Mouse (Mus musculus) bone marrow, adult 2 months (tissue): ENCODE measurements around the gene Adh6a. TPM values are rescaled to one million over a fixed set of nuclear protein-coding genes. Genes with fewer than 3 reads are reported as not detected.

Experiments
- H3K27ac ChIP-seq: fragments of 200-500 bp; 2 replicates; pipeline ENCODE4 v1.5.1; 2012; ENCODE audit warnings: low read depth, mild to moderate bottlenecking, control low read depth, inconsistent platforms, low read length; ENCODE audit not compliant: control insufficient read depth, poor library complexity, insufficient read depth
- H3K4me1 ChIP-seq: fragments of 200-500 bp; 2 replicates; pipeline ENCODE4 v1.6.1; 2011; ENCODE audit warnings: low read length; ENCODE audit not compliant: control insufficient read depth, insufficient read depth
- H3K4me3 ChIP-seq: fragments of 200-500 bp; replicated peaks from 2 replicates; pipeline ENCODE3; 2011; ENCODE audit warnings: mild to moderate bottlenecking, low read depth, low read length, control low read depth; ENCODE audit not compliant: control insufficient read depth
- CTCF ChIP-seq: fragments of 200-500 bp; IDR thresholded peaks from 2 replicates; pipeline ENCODE4 v1.5.1; 2011; ENCODE audit warnings: low read length, control low read depth; ENCODE audit not compliant: control insufficient read depth, insufficient read depth
- POLR2A ChIP-seq: fragments of 200-500 bp; IDR thresholded peaks from 2 replicates; pipeline ENCODE4 v1.6.1; 2011; ENCODE audit warnings: low read depth, mild to moderate bottlenecking, control low read depth, low read length, borderline replicate concordance; ENCODE audit not compliant: control insufficient read depth
- WGBS: fragments of 180-500 bp; shearing (Covaris S2); methylation state at CpG from one replicate; pipeline ENCODE4 v1.1.7; 2018; 5-methylcytosine and 5-hydroxymethylcytosine counted together
- polyA plus RNA-seq: library from polyadenylated mRNA; stranded (reverse); fragments of >200 nt; gene quantifications from 2 replicates; pipeline ENCODE4 v1.2.4, GENCODE M21; 2011; ENCODE audit warnings: low replicate concordance; ENCODE audit not compliant: missing spikeins, insufficient read depth, insufficient read length

The Adh6a gene
- polyA plus RNA-seq, 1 experiment = not detected

DNA sequence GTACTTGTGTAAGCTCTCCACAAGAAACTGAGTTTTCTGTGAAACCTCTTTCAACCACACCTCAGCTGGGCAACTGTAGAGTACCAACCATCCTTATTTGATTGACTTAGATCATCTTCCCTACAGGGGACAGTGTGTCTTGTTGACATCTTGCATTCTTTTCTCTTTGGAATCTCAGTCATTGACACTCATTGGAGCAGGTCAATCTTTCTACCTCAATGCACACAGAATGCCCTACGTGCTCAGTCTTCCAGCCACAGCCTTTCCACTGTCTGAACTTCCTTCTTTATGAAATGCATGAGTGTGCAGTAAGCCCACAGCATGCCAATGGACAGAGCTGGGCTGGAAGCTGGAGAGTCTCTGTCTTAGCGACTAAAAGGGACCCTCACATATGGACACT lies 22.4 kb upstream of the Adh6a start:
- H3K4me3 ChIP-seq = no peak overlapping the region
- H3K4me1 ChIP-seq = no peaks in the 10 kb centered on the region
- H3K27ac ChIP-seq = no peak overlapping the region
- TF ChIP-seq CTCF (no peak), POLR2A (no peak)
- WGBS = 61% methylated on average over 2 of the region's 2 CpGs

DNA sequence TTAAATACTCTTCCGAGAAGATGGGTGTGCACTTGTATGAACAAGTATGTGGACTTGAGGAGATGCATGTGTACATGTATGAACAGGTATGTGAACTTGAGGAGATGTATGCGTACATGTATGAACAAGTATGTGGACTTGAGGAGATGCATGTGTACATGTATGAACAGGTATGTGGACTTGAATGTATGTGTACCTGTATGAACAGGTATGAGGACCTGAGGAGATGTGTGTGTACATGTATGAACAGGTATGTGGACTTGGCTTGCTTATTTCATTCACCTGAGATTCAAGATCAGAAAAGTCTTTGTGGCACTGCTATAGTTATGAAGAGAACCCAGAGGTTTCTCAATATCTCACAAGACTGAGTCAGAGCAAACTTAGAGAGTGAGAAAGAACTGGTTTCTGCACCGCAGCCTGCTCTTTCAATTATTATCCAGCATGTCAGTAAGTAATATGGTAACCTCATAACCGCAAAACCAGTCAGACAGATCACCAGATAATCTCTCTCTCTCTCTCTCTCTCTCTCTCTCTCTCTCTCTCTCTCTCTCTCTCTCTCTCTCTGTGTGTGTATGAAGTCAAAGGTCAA lies 21.5 kb upstream of the Adh6a start:
- 83% methylated on average over 4 of the region's 4 CpGs for WGBS
- no peak for TF ChIP-seq CTCF
- no peak for TF ChIP-seq POLR2A
- H3K27ac ChIP-seq = no peak overlapping the region
- no peaks in the 10 kb centered on the region for H3K4me1 ChIP-seq
- H3K4me3 ChIP-seq = no peak overlapping the region

- no peak for TF ChIP-seq POLR2A
- no peak for TF ChIP-seq CTCF
- H3K27ac ChIP-seq = no peak overlapping the region
- H3K4me1 ChIP-seq = no peaks in the 10 kb centered on the region
- WGBS = 82% methylated on average over 7 of the region's 7 CpGs
- no peak overlapping the region for H3K4me3 ChIP-seq
Measured at GRCm38 (mm10) chr3:138293298-138293895, 19.7 kb upstream of the Adh6a start.

DNA sequence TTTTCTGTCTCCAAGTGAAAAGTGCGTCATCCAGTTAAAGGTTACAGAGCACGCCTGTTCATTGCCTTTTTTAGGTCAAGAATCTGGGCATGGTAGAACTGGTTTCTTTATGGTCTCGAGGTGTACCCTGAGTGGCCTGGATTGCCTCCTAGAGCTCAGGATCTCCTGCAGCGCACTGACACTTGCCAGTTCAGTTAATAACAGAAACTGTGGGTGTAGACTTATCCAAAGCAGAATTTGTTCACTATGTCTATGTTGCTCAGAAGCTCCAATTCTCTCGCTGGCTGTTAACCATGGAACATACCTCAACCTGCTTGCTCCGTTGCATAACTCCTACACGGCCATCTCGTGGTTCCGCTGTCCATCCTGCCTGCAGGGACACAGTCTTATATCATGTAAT lies 13.0 kb upstream of the Adh6a start:
- Histone ChIP-seq H3K4me3 (no peak overlapping the region), H3K27ac (no peak overlapping the region), H3K4me1 (no peaks in the 10 kb centered on the region)
- 87% methylated on average over 9 of the region's 9 CpGs for WGBS
- TF ChIP-seq POLR2A = no peak
- TF ChIP-seq CTCF = no peak

DNA sequence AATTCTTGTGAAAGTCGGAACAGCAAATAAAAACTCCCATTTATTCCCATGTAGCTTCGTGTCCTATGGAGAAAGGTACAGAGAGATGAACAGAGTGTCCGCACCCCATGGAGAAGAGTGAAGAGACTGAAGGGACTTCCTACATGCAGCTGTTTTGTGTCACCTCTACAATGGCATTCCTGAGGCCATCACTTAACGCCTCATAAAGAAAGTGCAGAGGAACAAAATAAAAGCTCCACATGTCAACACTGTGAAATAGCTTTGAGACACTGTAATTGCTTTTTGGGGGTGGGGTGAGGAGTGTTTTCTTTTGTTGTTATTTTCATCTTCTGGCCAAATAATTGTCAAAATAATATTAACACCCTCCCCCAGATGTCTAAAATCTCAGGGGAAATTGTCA lies 10.4 kb upstream of the Adh6a start:
- WGBS = 76% methylated on average over 4 of the region's 4 CpGs
- no peak overlapping the region for H3K4me3 ChIP-seq
- H3K27ac ChIP-seq = no peak overlapping the region
- TF ChIP-seq POLR2A = no peak
- H3K4me1 ChIP-seq = no peaks in the 10 kb centered on the region

DNA sequence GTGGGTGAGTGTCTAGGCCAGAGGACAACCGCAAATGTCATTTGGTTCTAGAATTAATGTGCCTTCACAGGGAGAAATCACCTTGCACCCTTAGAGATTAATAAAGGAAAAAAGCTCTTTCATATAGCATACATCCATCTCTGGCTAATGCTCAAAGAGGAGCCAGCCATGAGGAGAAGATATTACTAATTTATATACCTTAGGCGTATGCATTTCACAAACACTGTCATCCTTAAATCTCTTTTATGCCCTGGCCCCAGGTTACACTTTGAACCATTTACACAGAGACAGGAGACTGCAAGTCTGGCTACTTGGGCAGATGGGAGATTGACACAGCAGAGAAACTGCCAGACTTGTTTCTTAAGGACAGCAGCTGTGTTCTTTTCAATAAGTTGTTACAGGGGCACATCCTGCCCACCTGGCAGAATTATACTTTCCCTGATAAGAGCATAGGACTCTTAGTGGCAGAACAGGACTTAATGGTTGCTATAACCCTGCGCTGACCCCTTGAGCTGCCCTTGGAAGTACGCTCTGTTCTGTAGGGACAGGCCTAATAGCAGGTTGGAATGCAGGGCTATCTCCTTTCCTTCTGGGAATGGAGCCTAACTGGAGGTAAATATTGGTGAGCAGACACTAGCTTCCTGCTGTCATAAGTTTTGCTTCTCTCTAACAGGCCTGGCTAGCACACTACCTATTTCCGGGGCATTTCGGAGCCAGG lies 9.2 kb upstream of the Adh6a start:
- no peak overlapping the region for H3K4me3 ChIP-seq
- TF ChIP-seq CTCF (no peak), POLR2A (no peak)
- no peak overlapping the region for H3K27ac ChIP-seq
- no peaks in the 10 kb centered on the region for H3K4me1 ChIP-seq
- 80% methylated on average over 6 of the region's 6 CpGs for WGBS

- H3K27ac ChIP-seq = no peak overlapping the region
- H3K4me1 ChIP-seq = no peaks in the 10 kb centered on the region
- H3K4me3 ChIP-seq = no peak overlapping the region
- no peak for TF ChIP-seq CTCF
- no peak for TF ChIP-seq POLR2A
- WGBS = 73% methylated on average over 4 of the region's 4 CpGs
Measured at GRCm38 (mm10) chr3:138304489-138304871, 8.6 kb upstream of the Adh6a start.

GRCm38 (mm10) chr3:138305486-138306289 lies 7.4 kb upstream of the Adh6a start:
- H3K4me1 ChIP-seq = no peaks in the 10 kb centered on the region
- no peak overlapping the region for H3K4me3 ChIP-seq
- H3K27ac ChIP-seq = no peak overlapping the region
- TF ChIP-seq POLR2A = no peak
- 67% methylated on average over 10 of the region's 10 CpGs for WGBS
